In genomic region chr3:42040959-42041358, GRCm38 (mm10) we compare ENCODE assay signal across 25 mouse cellular contexts.
DNase-seq lines count a peak whose midpoint lies in the region; ATAC-seq lines count a peak whose summit lies in the region.
"Had no signal": no experiment of that assay in that cellular context is flagged by ENCODE, and none has a peak within 500 bp of the region (broad histone marks: within the 10 kb centered on the region; RNA-seq: fewer than 3 reads in every experiment).

No protein-coding gene starts in this region.

- 0 out of 2 replicates have a peak overlapping the region, but pooled peaks have one; percentile 26 for H3K27ac ChIP-seq in forebrain, embryonic 12.5 days
- H3K27ac ChIP-seq in forebrain, embryonic 10.5 days, result no peak overlapping the region
- H3K27ac ChIP-seq in forebrain, embryonic 16.5 days (ENCODE audit: low read length), result peak overlapping the region; percentile 23; the same call in 1 of the 2 replicates
- H3K27ac ChIP-seq in forebrain, embryonic 13.5 days, result no peak overlapping the region
- peak overlapping the region; percentile 49; the same call in 1 of the 2 replicates for H3K27ac ChIP-seq in midbrain, embryonic 16.5 days (ENCODE audit: low read length)
- no peak overlapping the region for H3K27ac ChIP-seq in midbrain, embryonic 11.5 days (ENCODE audit: low read depth, low read length)
- H3K27ac ChIP-seq: embryonic facial prominence, embryonic 13.5 days; embryonic facial prominence, embryonic 15.5 days had no signal

- H3K4me1 ChIP-seq in forebrain, embryonic 12.5 days, result peaks cover 12% of the 10 kb centered on the region
- H3K4me1 ChIP-seq in forebrain, embryonic 10.5 days, result peaks cover 12% of the 10 kb centered on the region
- H3K4me1 ChIP-seq in forebrain, embryonic 16.5 days (replicated peaks; ENCODE audit: control insufficient read depth, insufficient read depth, low read length), result 0 out of 2 replicates have a peak, but pooled peaks cover 2% of the 10 kb centered on the region
- peaks cover 5% of the 10 kb centered on the region; the same call in 1 of the 2 replicates for H3K4me1 ChIP-seq in forebrain, embryonic 13.5 days
- H3K4me1 ChIP-seq in midbrain, embryonic 16.5 days (ENCODE audit: control insufficient read depth, insufficient read depth, low read length), result peaks cover 3% of the 10 kb centered on the region; the same call in 1 of the 2 replicates
- H3K4me1 ChIP-seq in midbrain, embryonic 11.5 days (ENCODE audit: control insufficient read depth, insufficient read depth, low read length), result no peaks in the 10 kb centered on the region
- H3K4me1 ChIP-seq: embryonic facial prominence, embryonic 15.5 days had no signal

- no peak for ATAC-seq in forebrain, embryonic 12.5 days (ENCODE audit: low FRiP score)
- ATAC-seq in forebrain, embryonic 16.5 days, result no peak
- ATAC-seq in forebrain, embryonic 13.5 days, result no peak
- no peak for ATAC-seq in midbrain, embryonic 16.5 days
- ATAC-seq in midbrain, embryonic 11.5 days (ENCODE audit: low FRiP score), result no peak
- ATAC-seq: activated CD4-positive, CD25-positive, alpha-beta regulatory T cell, adult 4 months; CD4-positive, CD25-positive, alpha-beta regulatory T cell, adult 4 months; Patski had no signal

- no peak overlapping the region for H3K4me3 ChIP-seq in forebrain, embryonic 12.5 days (replicated peaks)
- no peak overlapping the region for H3K4me3 ChIP-seq in forebrain, embryonic 10.5 days
- no peak overlapping the region for H3K4me3 ChIP-seq in forebrain, embryonic 16.5 days (replicated peaks; ENCODE audit: low read length)
- H3K4me3 ChIP-seq in forebrain, embryonic 13.5 days, result no peak overlapping the region
- H3K4me3 ChIP-seq in midbrain, embryonic 16.5 days (ENCODE audit: low read depth, low read length), result no peak overlapping the region
- no peak overlapping the region for H3K4me3 ChIP-seq in midbrain, embryonic 11.5 days (ENCODE audit: low read depth, low read length)
- H3K4me3 ChIP-seq: embryonic facial prominence, embryonic 13.5 days; embryonic facial prominence, embryonic 15.5 days; erythroblast, embryonic 14.5 days had no signal

- no peaks in the 10 kb centered on the region for H3K27me3 ChIP-seq in forebrain, embryonic 12.5 days
- no peaks in the 10 kb centered on the region for H3K27me3 ChIP-seq in forebrain, embryonic 10.5 days (ENCODE audit: poor library complexity, severe bottlenecking)
- no peaks in the 10 kb centered on the region for H3K27me3 ChIP-seq in forebrain, embryonic 16.5 days (replicated peaks; ENCODE audit: control insufficient read depth, insufficient read depth, low read length)
- H3K27me3 ChIP-seq in forebrain, embryonic 13.5 days, result no peaks in the 10 kb centered on the region
- no peaks in the 10 kb centered on the region for H3K27me3 ChIP-seq in midbrain, embryonic 16.5 days (ENCODE audit: control insufficient read depth, insufficient read depth, low read depth, low read length)
- no peaks in the 10 kb centered on the region for H3K27me3 ChIP-seq in midbrain, embryonic 11.5 days (ENCODE audit: control insufficient read depth, insufficient read depth, low read length)
- H3K27me3 ChIP-seq: CH12.LX; embryonic facial prominence, embryonic 13.5 days; embryonic facial prominence, embryonic 15.5 days had no signal

- H3K9me3 ChIP-seq in forebrain, embryonic 12.5 days, result no peaks in the 10 kb centered on the region
- H3K9me3 ChIP-seq in forebrain, embryonic 10.5 days, result no peaks in the 10 kb centered on the region
- no peaks in the 10 kb centered on the region for H3K9me3 ChIP-seq in forebrain, embryonic 16.5 days (ENCODE audit: control insufficient read depth, low read length)
- H3K9me3 ChIP-seq in forebrain, embryonic 13.5 days (replicated peaks), result no peaks in the 10 kb centered on the region
- no peaks in the 10 kb centered on the region for H3K9me3 ChIP-seq in midbrain, embryonic 16.5 days (replicated peaks; ENCODE audit: control insufficient read depth, low read length, poor library complexity, severe bottlenecking)
- no peaks in the 10 kb centered on the region for H3K9me3 ChIP-seq in midbrain, embryonic 11.5 days (ENCODE audit: control insufficient read depth, low read length)
- H3K9me3 ChIP-seq: embryonic facial prominence, embryonic 13.5 days; embryonic facial prominence, embryonic 15.5 days; G1E had no signal

- H3K4me2 ChIP-seq in forebrain, embryonic 12.5 days, result no peak overlapping the region
- no peak overlapping the region for H3K4me2 ChIP-seq in forebrain, embryonic 16.5 days (ENCODE audit: low read length)
- no peak overlapping the region for H3K4me2 ChIP-seq in forebrain, embryonic 13.5 days
- H3K4me2 ChIP-seq in midbrain, embryonic 16.5 days (ENCODE audit: low read length), result no peak overlapping the region
- no peak overlapping the region for H3K4me2 ChIP-seq in midbrain, embryonic 11.5 days
- H3K4me2 ChIP-seq: embryonic facial prominence, embryonic 13.5 days; embryonic facial prominence, embryonic 15.5 days had no signal

- DNase-seq in forebrain, embryonic 10.5 days (ENCODE audit: extremely low spot score, low spot score), result no peak
- no peak for DNase-seq in midbrain, embryonic 11.5 days (ENCODE audit: low spot score, missing footprints)
- DNase-seq: adrenal gland, adult 8-10 months; adrenal gland, postnatal 14 days; adrenal gland, postnatal 36 days; B cell, adult 2 months; cerebellum, adult 11 months; cerebellum, adult 18-20 months; cerebellum, adult 8-10 months; cerebellum, adult 9-11 months; cerebellum, postnatal 14 days; cerebellum, postnatal 36 days; embryo, embryonic 11 days had no signal

- 95% methylated on average over 2 of the region's 2 CpGs for WGBS in forebrain, embryonic 12.5 days
- WGBS in forebrain, embryonic 10.5 days, result 91% methylated on average over 2 of the region's 2 CpGs
- WGBS in forebrain, embryonic 16.5 days, result 89% methylated on average over 2 of the region's 2 CpGs
- 96% methylated on average over 2 of the region's 2 CpGs for WGBS in forebrain, embryonic 13.5 days
- 89% methylated on average over 2 of the region's 2 CpGs for WGBS in midbrain, embryonic 16.5 days
- WGBS in midbrain, embryonic 11.5 days, result 90% methylated on average over 2 of the region's 2 CpGs

- no peaks in the 10 kb centered on the region for H3K36me3 ChIP-seq in forebrain, embryonic 12.5 days (replicated peaks)
- no peaks in the 10 kb centered on the region for H3K36me3 ChIP-seq in forebrain, embryonic 10.5 days (replicated peaks)
- H3K36me3 ChIP-seq in forebrain, embryonic 16.5 days (ENCODE audit: control insufficient read depth, insufficient read depth), result no peaks in the 10 kb centered on the region
- H3K36me3 ChIP-seq in forebrain, embryonic 13.5 days (ENCODE audit: poor library complexity, severe bottlenecking), result no peaks in the 10 kb centered on the region
- no peaks in the 10 kb centered on the region for H3K36me3 ChIP-seq in midbrain, embryonic 16.5 days (ENCODE audit: control insufficient read depth, insufficient read depth, low read length)
- H3K36me3 ChIP-seq in midbrain, embryonic 11.5 days (ENCODE audit: control insufficient read depth, insufficient read depth, low read length), result no peaks in the 10 kb centered on the region
- H3K36me3 ChIP-seq: embryonic facial prominence, embryonic 13.5 days; embryonic facial prominence, embryonic 15.5 days; G1E had no signal

- H3K9ac ChIP-seq in forebrain, embryonic 12.5 days, result no peak overlapping the region
- no peak overlapping the region for H3K9ac ChIP-seq in forebrain, embryonic 16.5 days (replicated peaks; ENCODE audit: low read depth, low read length)
- H3K9ac ChIP-seq in forebrain, embryonic 13.5 days, result no peak overlapping the region
- H3K9ac ChIP-seq in midbrain, embryonic 16.5 days (ENCODE audit: low read depth, low read length), result no peak overlapping the region
- H3K9ac ChIP-seq in midbrain, embryonic 11.5 days (ENCODE audit: low read length), result no peak overlapping the region
- H3K9ac ChIP-seq: embryonic facial prominence, embryonic 13.5 days; embryonic facial prominence, embryonic 15.5 days had no signal

Comparison
In these comparisons a context has a peak if more than half of its experiments do, and no peak if none do; other contexts are left out.
1. H3K27ac ChIP-seq: peak in forebrain, embryonic 12.5 days (single experiment), forebrain, embryonic 16.5 days (single experiment) and midbrain, embryonic 16.5 days (single experiment); none in forebrain, embryonic 10.5 days (single experiment), forebrain, embryonic 13.5 days (single experiment) and midbrain, embryonic 11.5 days (single experiment).